Mouse (Mus musculus): ENCODE measurements around the gene Ptprcap.

Gene Ptprcap

GRCm38 (mm10) chr19:4147782-4148490 lies 5.5 kb upstream of the Ptprcap start:
- no peak for DNase-seq (ENCODE audit: low spot score)

- peak; percentile 98 for DNase-seq (ENCODE audit: low spot score)
Observed at GRCm38 (mm10) chr19:4148491-4148806, 5.0 kb upstream of the Ptprcap start, which contains the start of gene Coro1b. Gene Coro1b, plus strand, starts transcription at chr19:4148619.

GRCm38 (mm10) chr19:4148819-4149218 lies 4.6 kb upstream of the Ptprcap start:
- DNase-seq (ENCODE audit: low spot score) = no peak

- DNase-seq (ENCODE audit: low spot score) = no peak
Observed at GRCm38 (mm10) chr19:4149283-4149682, 4.1 kb upstream of the Ptprcap start.

GRCm38 (mm10) chr19:4149764-4150461 lies 3.5 kb upstream of the Ptprcap start:
- no peak for DNase-seq (ENCODE audit: low spot score)

GRCm38 (mm10) chr19:4150567-4151487 lies 2.6 kb upstream of the Ptprcap start:
- DNase-seq (ENCODE audit: low spot score) = no peak

- no peak for DNase-seq (ENCODE audit: low spot score)
Observed at GRCm38 (mm10) chr19:4151488-4151860, 1.9 kb upstream of the Ptprcap start.

- no peak for DNase-seq (ENCODE audit: low spot score)
Observed at GRCm38 (mm10) chr19:4151898-4152297, 1.5 kb upstream of the Ptprcap start.

- no peak for DNase-seq (ENCODE audit: low spot score)
Observed at GRCm38 (mm10) chr19:4152445-4153231, 766 bp upstream of the Ptprcap start.

- no peak for DNase-seq (ENCODE audit: low spot score)
Observed at GRCm38 (mm10) chr19:4154437-4155222, 1.2 kb downstream of the Ptprcap start.

GRCm38 (mm10) chr19:4155223-4156072 lies 2.0 kb downstream of the Ptprcap start:
- no peak for DNase-seq (ENCODE audit: low spot score)

GRCm38 (mm10) chr19:4156073-4156579 lies 2.7 kb downstream of the Ptprcap start:
- DNase-seq (ENCODE audit: low spot score) = no peak

- no peak for DNase-seq (ENCODE audit: low spot score)
Observed at GRCm38 (mm10) chr19:4156771-4157170, 3.4 kb downstream of the Ptprcap start.

GRCm38 (mm10) chr19:4159049-4159448 lies 5.6 kb downstream of the Ptprcap start:
- no peak for DNase-seq (ENCODE audit: low spot score)

GRCm38 (mm10) chr19:4162646-4163542 lies 9.5 kb downstream of the Ptprcap start, which contains the start of gene Rps6kb2:
Gene Rps6kb2, minus strand, starts transcription at chr19:4163354.
- peak; percentile 95 for DNase-seq (ENCODE audit: low spot score)

- DNase-seq (ENCODE audit: low spot score) = no peak
Observed at GRCm38 (mm10) chr19:4163543-4163887, 10.1 kb downstream of the Ptprcap start.

GRCm38 (mm10) chr19:4164100-4164499 lies 10.7 kb downstream of the Ptprcap start:
- DNase-seq (ENCODE audit: low spot score) = no peak

GRCm38 (mm10) chr19:4164721-4165120 lies 11.3 kb downstream of the Ptprcap start:
- no peak for DNase-seq (ENCODE audit: low spot score)

Data from urinary bladder, postnatal 25 days (tissue).